In the genomic region with DNA sequence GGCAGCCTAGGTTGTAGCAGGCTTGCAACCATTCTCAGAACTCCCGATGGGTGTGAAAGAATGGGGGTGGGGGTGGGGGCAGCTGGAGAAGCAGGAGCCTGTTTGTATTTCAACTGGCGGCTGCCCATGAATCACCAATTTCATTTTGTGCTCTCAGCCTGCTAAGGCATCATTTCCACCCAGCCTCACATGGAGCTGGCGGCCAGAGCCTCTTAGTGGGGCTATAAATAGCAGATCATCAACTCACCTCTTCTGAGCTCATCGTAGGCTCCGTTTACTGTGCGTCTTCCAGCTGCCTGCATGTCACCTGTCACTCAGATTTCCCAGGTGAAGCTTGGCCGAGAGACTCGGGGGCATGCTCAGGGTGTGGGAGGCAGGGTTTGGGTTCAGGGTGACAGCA, we compare ENCODE assay signal across 9 mouse cellular contexts. TPM values are rescaled to one million over a fixed set of nuclear protein-coding genes. Genes with fewer than 3 reads are reported as not detected.
DNase-seq lines count a peak whose midpoint lies in the region; ATAC-seq and TF ChIP-seq lines count a peak whose summit lies in the region.
"Had no signal": no experiment of that assay in that cellular context is flagged by ENCODE, and none has a peak within 500 bp of the region (broad histone marks: within the 10 kb centered on the region; RNA-seq: fewer than 3 reads in every experiment).

No protein-coding gene starts in this region.

- no peaks in the 10 kb centered on the region for H3K9me3 ChIP-seq in forebrain, embryonic 11.5 days (ENCODE audit: control insufficient read depth, low read length)
- H3K9me3 ChIP-seq: embryonic facial prominence, embryonic 12.5 days had no signal

- no peak for TF ChIP-seq CTCF in layer of hippocampus, adult 2 months (conservative IDR thresholded peaks at IDR 0.05)

- no peak overlapping the region for H3K9ac ChIP-seq in forebrain, embryonic 11.5 days (ENCODE audit: low read length)
- H3K9ac ChIP-seq: embryonic facial prominence, embryonic 12.5 days had no signal

- 56% methylated on average over 8 of the region's 8 CpGs for WGBS in forebrain, embryonic 11.5 days

- no peaks in the 10 kb centered on the region for H3K27me3 ChIP-seq in forebrain, embryonic 11.5 days (ENCODE audit: control insufficient read depth, insufficient read depth, low read length)
- H3K27me3 ChIP-seq: embryonic facial prominence, embryonic 12.5 days had no signal

- no peaks in the 10 kb centered on the region for H3K4me1 ChIP-seq in forebrain, embryonic 11.5 days (replicated peaks; ENCODE audit: control insufficient read depth, insufficient read depth, low read length)

- no peak overlapping the region for H3K4me2 ChIP-seq in forebrain, embryonic 11.5 days (ENCODE audit: low read depth, low read length, severe bottlenecking)
- H3K4me2 ChIP-seq: embryonic facial prominence, embryonic 12.5 days had no signal

- no peak for ATAC-seq in forebrain, embryonic 11.5 days (replicated peaks; ENCODE audit: low FRiP score)

- H3K4me3 ChIP-seq in layer of hippocampus, adult 2 months: peak overlapping the region; percentile 6; the same call in 1 of the 2 replicates
- H3K4me3 ChIP-seq in forebrain, embryonic 11.5 days (ENCODE audit: low read depth, low read length): no peak overlapping the region
- H3K4me3 ChIP-seq: embryonic facial prominence, embryonic 12.5 days had no signal

- H3K27ac ChIP-seq in layer of hippocampus, adult 2 months: peak overlapping the region; percentile 72
- H3K27ac ChIP-seq in forebrain, embryonic 11.5 days (ENCODE audit: low read depth, low read length): no peak overlapping the region
- H3K27ac ChIP-seq: embryonic facial prominence, embryonic 12.5 days had no signal

- DNase-seq in gastrocnemius, adult 18-20 months (ENCODE audit: low spot score): peak; percentile 76
- no peak for DNase-seq in gastrocnemius, postnatal 10 days
- DNase-seq in thymus, postnatal 14 days: peak; percentile 48
- DNase-seq in thymus, postnatal 36 days: no peak
- peak in 1 of 2 experiments; percentile 31 for DNase-seq in layer of hippocampus, adult 2 months (ENCODE audit: low spot score in 2 of 2)
- DNase-seq in thymus, postnatal 4 days: peak; percentile 51
- DNase-seq in kidney, adult 18-20 months: no peak
- no peak for DNase-seq in forebrain, embryonic 11.5 days (ENCODE audit: low spot score)

- no peaks in the 10 kb centered on the region for H3K36me3 ChIP-seq in forebrain, embryonic 11.5 days (ENCODE audit: control insufficient read depth, insufficient read depth, low read length)
- H3K36me3 ChIP-seq: embryonic facial prominence, embryonic 12.5 days had no signal

RNA-seq across cellular contexts. Expression of gene Cdkn2aipnl, which starts 21.9 kb away (rescaled TPM):
- 10 to 100 TPM; 24.3 to 27.2 TPM for total RNA-seq in gastrocnemius, adult 18-20 months (2021)
- total RNA-seq in gastrocnemius, postnatal 10 days (2021): 10 to 100 TPM; 15.7 to 18.4 TPM
- total RNA-seq in layer of hippocampus, adult 2 months (2021): 10 to 100 TPM; 34.2 to 37.6 TPM
- 130 and 142 TPM in 2 replicates for polyA plus RNA-seq in forebrain, embryonic 11.5 days (2014; fragmentation: Nextera tagmentation; extraction: Ambion mirVana)

RNA-seq across cellular contexts. Expression of gene Ube2b, which starts 55.0 kb away (rescaled TPM):
- total RNA-seq in gastrocnemius, adult 18-20 months (2021): 100 to 1,000 TPM; 574 to 604 TPM
- 100 to 1,000 TPM; 241 to 249 TPM for total RNA-seq in gastrocnemius, postnatal 10 days (2021)
- 100 to 1,000 TPM; 182 to 191 TPM for total RNA-seq in layer of hippocampus, adult 2 months (2021)
- 163 and 177 TPM in 2 replicates for polyA plus RNA-seq in forebrain, embryonic 11.5 days (2014; fragmentation: Nextera tagmentation; extraction: Ambion mirVana)

RNA-seq across cellular contexts. Expression of gene Cdkl3, which starts 58.5 kb away (rescaled TPM):
- total RNA-seq in gastrocnemius, adult 18-20 months (2021): 1 to 10 TPM; 3.0 to 4.6 TPM
- total RNA-seq in gastrocnemius, postnatal 10 days (2021): 1 to 10 TPM; 5.5 to 5.9 TPM
- total RNA-seq in layer of hippocampus, adult 2 months (2021): 10 to 100 TPM; 13.6 to 13.7 TPM
- polyA plus RNA-seq in forebrain, embryonic 11.5 days (2014; fragmentation: Nextera tagmentation; extraction: Ambion mirVana): 13.2 and 13.6 TPM in 2 replicates

Comparison
In these comparisons a context has a peak if more than half of its experiments do, and no peak if none do; other contexts are left out.
1. DNase-seq: peak in gastrocnemius, adult 18-20 months (single experiment), thymus, postnatal 14 days (single experiment) and thymus, postnatal 4 days (single experiment); none in gastrocnemius, postnatal 10 days (single experiment), thymus, postnatal 36 days (0 of 2), kidney, adult 18-20 months (single experiment) and forebrain, embryonic 11.5 days (single experiment).